Mouse (Mus musculus) midbrain, embryonic 15.5 days (tissue): ENCODE data around the gene Atp6v0e. TPM values are rescaled to one million over a fixed set of nuclear protein-coding genes. Genes with fewer than 3 reads are reported as not detected.
A peak's percentile ranks its signal among the peaks of the same experiment; 100 is the strongest.

Experiments
- ATAC-seq: fragments of 200-750 bp; cut with Nextera tagmentation; replicated peaks from 2 replicates; pipeline ENCODE4 v1.8.0; 2017; ENCODE audit warnings: moderate TSS enrichment
- H3K27ac ChIP-seq: fragments of 300-500 bp; sonication (generic); 2 replicates; pipeline ENCODE4 v1.5.1; 2015; ENCODE audit warnings: mild to moderate bottlenecking, inconsistent platforms
- H3K27me3 ChIP-seq: fragments of 300-500 bp; sonication (generic); replicated peaks from 2 replicates; pipeline ENCODE4 v1.6.1; 2015; ENCODE audit warnings: inconsistent platforms
- H3K36me3 ChIP-seq: fragments of 300-500 bp; sonication (generic); replicated peaks from 2 replicates; pipeline ENCODE4 v1.6.1; 2015; ENCODE audit warnings: inconsistent platforms
- H3K4me1 ChIP-seq: fragments of 300-500 bp; sonication (generic); 2 replicates; pipeline ENCODE4 v1.6.1; 2015; ENCODE audit warnings: inconsistent platforms
- H3K4me2 ChIP-seq: fragments of 300-500 bp; sonication (generic); 2 replicates; pipeline ENCODE4 v1.6.1; 2015; ENCODE audit warnings: inconsistent platforms, mild to moderate bottlenecking, moderate library complexity
- H3K4me3 ChIP-seq: fragments of 300-500 bp; sonication (generic); 2 replicates; pipeline ENCODE4 v1.5.1; 2015; ENCODE audit warnings: mild to moderate bottlenecking, inconsistent platforms
- H3K9ac ChIP-seq: fragments of 300-500 bp; sonication (generic); 2 replicates; pipeline ENCODE4 v1.6.1; 2015; ENCODE audit warnings: mild to moderate bottlenecking, inconsistent platforms
- H3K9me3 ChIP-seq: fragments of 300-500 bp; sonication (generic); 2 replicates; pipeline ENCODE4 v1.6.1; 2016; ENCODE audit warnings: inconsistent platforms
- WGBS: fragments of 180-500 bp; shearing (Covaris S2); methylation state at CpG from one replicate; pipeline ENCODE4 v1.1.7; 2015; ENCODE audit warnings: mixed read lengths; 5-methylcytosine and 5-hydroxymethylcytosine counted together
- polyA plus RNA-seq: library from polyadenylated mRNA; unstranded; fragments of >200 nt; fragmentation: Nextera tagmentation; extraction: Ambion mirVana; gene quantifications from 2 replicates; pipeline ENCODE4 v1.2.1, GENCODE M21; 2015

Atp6v0e gene
- polyA plus RNA-seq: 82.7 and 89.4 TPM in 2 replicates

DNA sequence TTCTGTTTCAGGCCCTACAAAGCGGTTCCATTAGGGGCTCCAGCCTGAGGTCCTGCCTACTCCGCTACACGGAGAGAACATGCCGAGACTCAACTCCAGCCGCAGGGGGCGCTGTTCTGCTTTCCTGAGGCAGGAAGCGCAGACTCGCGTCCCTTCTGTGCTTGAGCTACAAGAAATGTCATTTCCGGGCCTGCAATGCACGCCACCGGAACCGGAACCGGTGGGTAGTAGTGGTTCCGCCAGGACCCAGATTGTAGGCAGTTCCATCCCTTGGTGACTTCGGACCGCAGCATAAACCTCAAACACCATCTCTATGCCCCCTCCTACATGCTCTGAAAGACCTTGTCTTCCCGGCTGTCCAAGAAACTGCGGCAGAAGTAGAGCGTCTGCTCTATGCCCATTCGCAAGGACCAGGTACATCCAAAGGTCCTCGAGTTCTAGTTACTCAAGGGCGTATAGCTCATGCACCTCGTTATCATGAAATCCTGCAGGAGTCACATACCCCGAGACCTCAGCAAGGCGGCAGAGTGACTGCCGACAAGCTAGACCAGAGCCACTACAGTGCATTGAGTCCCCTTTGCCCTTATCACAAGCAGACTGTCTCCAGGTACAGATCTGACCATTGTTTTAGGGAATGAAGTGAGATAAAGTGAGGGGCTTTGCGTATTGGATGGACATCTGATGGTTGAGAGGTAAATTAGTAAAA lies at the start of gene Atp6v0e:
Gene Atp6v0e (plus strand): TSS at position 254 of the 706 bp plus-strand sequence.
- no peaks in the 10 kb centered on the region for H3K36me3 ChIP-seq
- peak within 1 kb of the TSS; percentile 63 for H3K4me3 ChIP-seq
- H3K9ac ChIP-seq: peak within 1 kb of the TSS; percentile 56
- H3K27ac ChIP-seq: peak within 1 kb of the TSS; percentile 70
- H3K4me2 ChIP-seq: peak within 1 kb of the TSS; percentile 87
- peaks cover 18% of the 10 kb centered on the region for H3K4me1 ChIP-seq
- 2% methylated on average over 28 of the region's 28 CpGs for WGBS
- ATAC-seq: peak; percentile 89
- no peaks in the 10 kb centered on the region for H3K27me3 ChIP-seq
- H3K9me3 ChIP-seq: no peaks in the 10 kb centered on the region

DNA sequence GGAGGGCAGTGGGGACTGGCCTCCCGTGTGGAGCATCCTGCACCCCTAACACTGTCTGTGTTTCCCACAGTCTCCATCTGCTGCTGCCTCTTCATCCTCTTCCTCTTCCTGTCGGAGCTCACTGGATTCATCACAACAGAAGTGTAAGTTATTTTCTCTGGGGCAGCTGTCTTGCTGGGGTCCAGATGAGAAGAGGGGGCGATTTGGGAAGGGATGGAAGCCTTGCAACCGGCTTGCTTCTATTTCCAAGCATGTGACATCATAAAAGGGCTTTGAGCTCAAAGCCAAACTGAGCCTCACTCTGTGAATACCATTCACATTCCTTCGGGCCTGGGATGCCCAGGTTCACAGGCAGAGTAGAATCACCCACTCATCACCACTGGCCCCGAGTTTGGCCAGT lies 48.7 kb upstream of the Atp6v0e start:
- Histone ChIP-seq H3K9ac (no peak overlapping the region), H3K27ac (no peak overlapping the region), H3K27me3 (no peaks in the 10 kb centered on the region), H3K4me1 (no peaks in the 10 kb centered on the region), H3K36me3 (0 out of 2 replicates have a peak, but pooled peaks cover 3% of the 10 kb centered on the region), H3K4me3 (no peak overlapping the region), H3K4me2 (no peak overlapping the region), H3K9me3 (no peaks in the 10 kb centered on the region)
- ATAC-seq: no peak
- WGBS: 86% methylated on average over 6 of the region's 6 CpGs

DNA sequence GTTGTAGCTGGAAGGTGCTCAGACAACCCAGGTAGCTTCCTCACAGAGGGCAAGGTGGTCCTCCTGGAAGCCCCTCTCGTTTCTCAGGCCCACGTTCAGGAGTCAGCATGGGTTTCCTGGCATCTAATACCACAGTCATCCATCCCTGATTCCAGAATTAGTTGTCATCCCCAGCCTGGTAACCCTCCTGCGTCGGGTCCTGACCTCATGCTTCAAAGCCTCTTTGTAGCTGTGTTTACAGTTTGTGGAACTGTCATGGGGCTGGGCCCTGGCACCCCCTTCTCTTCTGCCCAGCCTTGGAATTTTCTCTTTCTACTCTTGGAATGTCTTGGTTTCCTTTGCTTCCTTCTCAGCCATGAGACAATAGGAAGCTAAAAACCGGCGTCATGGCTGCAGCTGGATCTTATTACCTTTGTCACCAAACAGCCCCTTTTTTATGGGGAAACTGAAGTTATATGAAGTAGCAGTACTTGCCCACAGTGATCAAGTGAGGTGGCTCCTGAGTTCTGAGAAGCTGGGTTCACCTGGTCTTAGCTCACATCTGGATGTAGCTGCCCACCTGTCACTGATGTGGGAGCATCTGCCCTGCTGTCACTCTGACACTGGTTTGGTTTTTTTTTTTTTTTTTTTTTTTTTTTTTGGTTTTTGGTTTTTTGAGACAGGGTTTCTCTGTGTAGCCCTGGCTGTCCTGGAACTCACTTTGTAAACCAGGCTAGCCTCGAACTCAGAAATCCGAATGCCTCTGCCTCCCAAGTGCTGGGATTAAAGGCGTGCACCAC lies 48.1 kb upstream of the Atp6v0e start:
- Histone ChIP-seq H3K27me3 (no peaks in the 10 kb centered on the region), H3K36me3 (0 out of 2 replicates have a peak, but pooled peaks cover 3% of the 10 kb centered on the region), H3K4me2 (no peak overlapping the region), H3K9me3 (no peaks in the 10 kb centered on the region), H3K27ac (no peak overlapping the region), H3K4me1 (no peaks in the 10 kb centered on the region), H3K4me3 (no peak overlapping the region), H3K9ac (no peak overlapping the region)
- WGBS: 91% methylated on average over 9 of the region's 9 CpGs
- ATAC-seq: no peak

DNA sequence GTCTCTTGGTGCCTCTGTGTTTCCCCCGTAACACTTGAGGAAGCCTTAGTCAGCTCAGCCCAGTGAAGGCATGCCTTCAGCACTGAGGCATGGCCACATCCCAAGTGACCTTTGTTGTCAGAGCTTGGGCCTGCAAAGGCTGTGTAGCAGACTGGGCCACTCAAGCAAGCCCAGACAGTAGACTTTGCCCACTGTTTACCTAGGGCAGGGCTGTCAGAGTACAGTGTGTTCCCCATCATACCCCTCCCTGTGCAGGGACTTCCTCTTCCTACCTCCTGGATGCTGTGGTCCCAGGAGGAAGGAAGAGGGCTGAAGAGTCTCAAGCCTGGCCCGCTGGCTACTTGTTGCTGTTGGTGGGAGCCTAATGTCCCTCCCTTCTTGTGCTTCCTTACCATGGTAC lies 46.3 kb upstream of the Atp6v0e start:
- Histone ChIP-seq H3K36me3 (0 out of 2 replicates have a peak, but pooled peaks cover 3% of the 10 kb centered on the region), H3K9me3 (no peaks in the 10 kb centered on the region), H3K4me2 (no peak overlapping the region), H3K27me3 (no peaks in the 10 kb centered on the region), H3K4me1 (no peaks in the 10 kb centered on the region), H3K9ac (no peak overlapping the region), H3K27ac (no peak overlapping the region), H3K4me3 (no peak overlapping the region)
- ATAC-seq: no peak
- WGBS: 87% methylated on average over 2 of the region's 2 CpGs

DNA sequence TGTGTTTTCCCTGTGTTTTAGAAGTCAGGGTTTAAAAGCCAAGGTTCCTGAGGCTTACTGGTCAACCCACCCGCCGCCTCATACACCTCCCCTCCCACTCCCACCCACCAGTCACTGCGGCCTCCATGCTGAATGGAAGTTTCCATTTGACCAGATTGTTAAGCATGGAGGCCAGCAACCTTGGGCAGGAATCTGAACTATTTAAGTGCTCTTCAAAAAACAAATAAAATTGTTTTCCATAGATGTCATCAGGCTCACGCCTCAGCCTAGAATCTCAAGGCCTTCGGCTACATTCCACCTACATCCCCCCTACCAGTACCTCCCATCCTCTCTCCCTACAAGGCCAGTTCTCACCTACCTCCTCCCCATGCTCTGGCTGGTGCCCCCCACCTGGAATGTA lies 44.5 kb upstream of the Atp6v0e start:
- Histone ChIP-seq H3K9ac (no peak overlapping the region), H3K27me3 (no peaks in the 10 kb centered on the region), H3K27ac (no peak overlapping the region), H3K4me3 (no peak overlapping the region), H3K4me1 (no peaks in the 10 kb centered on the region), H3K9me3 (no peaks in the 10 kb centered on the region), H3K36me3 (0 out of 2 replicates have a peak, but pooled peaks cover 8% of the 10 kb centered on the region), H3K4me2 (no peak overlapping the region)
- WGBS: 97% methylated on average over 5 of the region's 5 CpGs
- no peak for ATAC-seq

DNA sequence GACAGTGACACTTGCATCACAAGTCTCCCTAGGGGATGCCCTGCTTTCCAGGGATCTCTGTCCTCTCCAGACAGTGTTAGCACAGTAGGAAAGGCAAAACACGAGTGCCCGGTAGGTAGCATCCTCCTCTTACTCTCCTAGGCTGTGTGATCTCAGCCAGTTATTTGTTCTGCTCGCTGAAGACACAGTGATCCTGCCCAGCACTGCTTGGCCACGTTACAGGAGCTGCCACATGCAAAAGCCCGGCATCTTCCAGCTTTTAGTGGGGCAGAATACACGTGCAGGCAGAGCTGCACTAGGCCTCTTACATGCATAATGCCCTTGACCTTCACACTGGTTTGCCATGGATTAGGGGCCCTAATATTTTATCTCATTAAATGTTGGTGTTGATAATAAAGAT lies 43.5 kb upstream of the Atp6v0e start:
- H3K4me1 ChIP-seq: no peaks in the 10 kb centered on the region
- no peak overlapping the region for H3K9ac ChIP-seq
- H3K4me3 ChIP-seq: no peak overlapping the region
- ATAC-seq: no peak
- H3K9me3 ChIP-seq: no peaks in the 10 kb centered on the region
- WGBS: 79% methylated on average over 6 of the region's 6 CpGs
- H3K27ac ChIP-seq: no peak overlapping the region
- no peak overlapping the region for H3K4me2 ChIP-seq
- no peaks in the 10 kb centered on the region for H3K27me3 ChIP-seq
- H3K36me3 ChIP-seq: 0 out of 2 replicates have a peak, but pooled peaks cover 10% of the 10 kb centered on the region

DNA sequence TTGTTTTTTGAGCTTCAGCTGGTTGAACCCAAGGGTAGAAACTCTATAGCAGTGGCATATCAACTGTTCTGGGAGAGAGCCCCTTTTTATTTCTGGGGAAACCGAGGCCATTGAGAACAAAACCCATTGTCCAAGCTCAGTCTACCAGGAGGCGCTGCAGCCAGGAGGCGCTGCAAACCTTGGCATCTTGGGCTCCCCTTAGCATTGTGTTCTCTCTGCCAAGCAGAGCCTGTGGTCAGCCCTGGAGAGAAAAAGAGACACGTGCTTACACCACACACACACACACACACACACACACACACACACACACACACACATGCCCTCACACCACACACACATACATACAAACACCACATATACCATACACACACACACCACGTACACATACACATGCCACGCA lies 42.7 kb upstream of the Atp6v0e start:
- Histone ChIP-seq H3K9ac (no peak overlapping the region), H3K4me3 (no peak overlapping the region), H3K27me3 (no peaks in the 10 kb centered on the region), H3K4me2 (no peak overlapping the region), H3K4me1 (no peaks in the 10 kb centered on the region), H3K36me3 (peaks cover 16% of the 10 kb centered on the region; the same call in 1 of the 2 replicates), H3K27ac (no peak overlapping the region), H3K9me3 (no peaks in the 10 kb centered on the region)
- no peak for ATAC-seq
- 89% methylated on average over 6 of the region's 6 CpGs for WGBS

DNA sequence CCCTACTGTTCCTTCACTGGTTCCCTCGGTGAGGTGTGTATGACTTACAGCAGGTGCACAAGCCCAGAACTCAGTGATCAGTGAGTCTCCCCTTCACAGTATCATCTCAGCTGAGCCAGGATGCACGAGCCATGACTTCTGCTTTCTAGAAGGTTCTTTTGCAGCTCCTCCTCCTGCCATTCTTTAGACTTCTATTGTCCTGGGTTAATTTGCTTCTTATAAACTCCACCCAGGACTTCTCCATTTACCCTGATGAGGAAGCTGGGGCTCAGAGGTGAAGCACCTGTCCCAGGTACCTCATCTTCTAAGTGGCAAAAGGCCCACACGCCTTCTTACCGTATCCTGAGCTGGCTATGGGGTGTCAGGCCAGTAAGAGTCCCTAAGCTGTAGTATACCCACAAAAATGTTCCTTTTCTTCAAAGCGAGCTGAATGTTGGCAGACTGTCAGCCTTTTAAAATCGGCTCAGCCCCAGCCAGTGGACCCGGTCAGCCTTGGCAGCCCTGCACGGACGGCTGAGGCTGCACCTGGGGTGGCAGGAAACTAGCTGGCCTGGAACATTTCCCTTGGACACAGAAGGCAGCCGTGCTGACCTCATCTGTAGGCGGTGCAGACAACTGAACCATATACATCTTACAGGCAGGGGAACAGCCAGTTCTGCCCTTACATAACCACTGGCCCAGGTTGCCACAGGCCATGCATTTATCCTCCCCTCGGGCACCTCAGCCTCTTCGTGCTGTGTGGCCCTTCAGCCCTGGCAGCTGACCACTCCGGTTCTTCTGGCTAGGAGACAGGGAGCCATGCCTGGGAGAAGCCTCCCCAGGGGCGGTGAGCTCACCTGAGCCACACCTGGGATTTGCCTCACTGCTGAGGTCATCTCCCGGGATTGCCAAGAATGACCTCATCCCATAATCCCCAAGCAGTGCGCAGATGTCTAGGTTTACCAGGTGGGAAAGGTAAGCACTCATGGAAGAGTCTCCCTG lies 42.0 kb upstream of the Atp6v0e start:
- Histone ChIP-seq H3K27ac (peak overlapping the region; percentile 30; the same call in 1 of the 2 replicates), H3K4me3 (no peak overlapping the region), H3K36me3 (peaks cover 23% of the 10 kb centered on the region; the same call in 1 of the 2 replicates), H3K9ac (no peak overlapping the region), H3K9me3 (no peaks in the 10 kb centered on the region), H3K27me3 (no peaks in the 10 kb centered on the region), H3K4me1 (no peaks in the 10 kb centered on the region), H3K4me2 (no peak overlapping the region)
- ATAC-seq: no peak
- WGBS: 86% methylated on average over 17 of the region's 17 CpGs

DNA sequence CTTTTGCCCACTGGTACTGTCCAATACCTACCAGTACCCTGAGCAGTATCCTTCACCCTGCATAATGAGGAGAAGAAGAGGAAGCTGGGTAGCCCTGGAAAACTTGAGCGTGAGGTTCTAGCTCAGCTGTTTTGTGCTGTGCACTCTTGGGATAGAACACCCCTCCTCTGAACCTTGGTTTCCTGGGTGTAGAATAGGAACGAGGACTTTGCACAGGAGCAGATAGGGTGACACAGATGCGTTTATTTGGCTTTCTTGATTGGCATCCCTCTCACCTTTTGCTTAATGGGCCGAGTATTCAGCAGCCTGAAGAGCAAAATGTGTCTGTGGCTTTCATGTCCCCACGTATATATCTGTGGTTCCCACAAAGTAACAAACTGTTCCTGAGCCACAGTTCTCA lies 41.1 kb upstream of the Atp6v0e start:
- Histone ChIP-seq H3K9me3 (no peaks in the 10 kb centered on the region), H3K36me3 (peaks cover 29% of the 10 kb centered on the region; the same call in 1 of the 2 replicates), H3K4me1 (no peaks in the 10 kb centered on the region), H3K27ac (no peak overlapping the region), H3K27me3 (no peaks in the 10 kb centered on the region), H3K9ac (no peak overlapping the region), H3K4me3 (no peak overlapping the region), H3K4me2 (no peak overlapping the region)
- no peak for ATAC-seq
- 91% methylated on average over 5 of the region's 5 CpGs for WGBS

DNA sequence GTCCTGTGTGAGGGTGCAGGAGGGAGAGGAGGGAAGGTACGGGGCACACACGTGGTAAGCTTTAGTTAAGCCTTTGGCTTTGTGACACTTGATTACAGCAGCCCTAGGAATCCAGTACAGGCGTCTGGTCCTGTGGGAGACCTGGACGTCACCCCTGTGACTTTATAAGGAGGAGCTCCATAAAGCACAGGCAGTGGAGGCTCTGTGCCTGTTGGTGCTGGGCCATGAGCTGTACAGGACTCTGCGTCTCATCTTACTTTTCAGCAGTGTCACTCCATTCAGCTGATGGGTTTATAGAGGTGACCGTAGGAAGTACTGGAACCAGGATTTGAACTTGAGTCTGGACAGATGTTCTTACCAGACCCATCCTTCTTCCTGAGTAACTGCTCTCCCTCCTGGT lies 39.0 kb upstream of the Atp6v0e start:
- Histone ChIP-seq H3K36me3 (peaks cover 36% of the 10 kb centered on the region; the same call in 1 of the 2 replicates), H3K4me2 (no peak overlapping the region), H3K27ac (no peak overlapping the region), H3K9me3 (no peaks in the 10 kb centered on the region), H3K4me3 (no peak overlapping the region), H3K9ac (no peak overlapping the region), H3K4me1 (no peaks in the 10 kb centered on the region), H3K27me3 (no peaks in the 10 kb centered on the region)
- 94% methylated on average over 6 of the region's 6 CpGs for WGBS
- no peak for ATAC-seq

DNA sequence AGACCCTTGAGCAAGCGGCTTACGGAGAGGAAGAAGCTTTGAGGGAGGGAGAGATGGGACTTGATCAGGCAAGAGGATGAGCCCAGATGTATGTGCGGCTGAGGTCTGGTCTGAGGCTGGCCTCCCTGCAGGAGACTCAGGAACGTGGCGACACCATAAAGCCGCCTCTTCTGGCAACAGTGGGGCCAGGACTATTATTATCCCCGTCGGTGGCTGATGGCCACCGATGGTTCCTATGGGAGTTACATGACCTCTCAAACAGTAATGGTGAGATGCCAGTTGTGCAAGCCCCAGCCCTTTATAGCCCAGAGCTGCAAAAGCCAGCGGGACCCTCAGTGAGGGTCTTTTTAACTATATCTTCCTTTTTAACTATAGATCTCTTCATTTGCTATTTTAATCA lies 38.0 kb upstream of the Atp6v0e start:
- no peak overlapping the region for H3K27ac ChIP-seq
- H3K27me3 ChIP-seq: no peaks in the 10 kb centered on the region
- no peak overlapping the region for H3K4me3 ChIP-seq
- H3K9ac ChIP-seq: no peak overlapping the region
- H3K36me3 ChIP-seq: peaks cover 39% of the 10 kb centered on the region; the same call in 1 of the 2 replicates
- WGBS: 92% methylated on average over 10 of the region's 10 CpGs
- no peaks in the 10 kb centered on the region for H3K9me3 ChIP-seq
- no peak for ATAC-seq
- no peak overlapping the region for H3K4me2 ChIP-seq
- no peaks in the 10 kb centered on the region for H3K4me1 ChIP-seq
